Mouse (Mus musculus) large intestine, adult 2 months (tissue): Measurements from ENCODE around the gene Kcnk1. TPM values are rescaled to one million over a fixed set of nuclear protein-coding genes. Genes with fewer than 3 reads are reported as not detected.
A peak's percentile ranks its signal among the peaks of the same experiment; 100 is the strongest.

Experiments
- DNase-seq: peaks from one replicate; pipeline ENCODE4 v3.0.0-alpha.2; 2012; ENCODE audit warnings: low read depth, low spot score
- WGBS: fragments of 180-500 bp; shearing (Covaris S2); methylation state at CpG from one replicate; pipeline ENCODE4 v1.1.7; 2018; 5-methylcytosine and 5-hydroxymethylcytosine counted together
- polyA plus RNA-seq: library from polyadenylated mRNA; depleted of rRNA; stranded (reverse); fragments of >200 nt; gene quantifications from 2 replicates; pipeline ENCODE4 v1.2.3, GENCODE M21; 2012; rRNA removed

Gene Kcnk1
- 58.0 and 59.0 TPM in 2 replicates for polyA plus RNA-seq

DNA sequence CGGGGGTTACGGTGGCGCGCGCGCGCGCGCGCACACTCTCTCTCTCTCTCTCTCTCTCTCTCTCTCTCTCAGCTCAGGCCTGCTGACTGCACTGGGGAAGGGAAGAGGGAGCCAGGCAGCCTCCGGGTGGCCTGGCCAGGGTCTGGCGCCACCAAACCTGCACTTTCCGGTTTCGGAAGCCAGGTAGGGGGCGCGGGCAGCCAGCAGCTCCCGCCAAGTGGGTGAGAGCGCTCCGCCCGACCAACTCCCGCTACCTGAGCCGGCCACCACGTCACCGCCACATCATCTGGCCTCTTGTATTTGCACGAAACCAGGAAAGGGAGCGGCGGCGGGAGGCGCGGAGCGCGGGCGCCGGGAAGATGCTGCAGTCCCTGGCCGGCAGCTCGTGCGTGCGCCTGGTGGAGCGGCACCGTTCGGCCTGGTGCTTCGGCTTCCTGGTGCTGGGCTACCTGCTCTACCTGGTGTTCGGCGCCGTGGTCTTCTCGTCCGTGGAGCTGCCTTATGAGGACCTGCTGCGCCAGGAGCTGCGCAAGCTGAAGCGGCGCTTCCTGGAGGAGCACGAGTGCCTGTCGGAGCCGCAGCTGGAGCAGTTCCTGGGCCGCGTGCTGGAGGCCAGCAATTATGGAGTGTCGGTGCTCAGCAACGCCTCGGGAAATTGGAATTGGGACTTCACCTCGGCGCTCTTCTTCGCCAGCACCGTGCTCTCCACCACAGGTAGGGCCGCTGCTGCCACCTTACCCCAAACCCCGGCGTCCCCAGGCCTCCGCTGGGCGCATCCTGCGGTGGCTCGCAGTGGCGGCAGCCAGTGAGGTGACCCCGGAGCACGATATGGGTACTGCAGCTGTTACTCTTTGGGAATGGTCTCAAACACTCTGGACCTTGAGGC, at the start of gene Kcnk1:
Gene Kcnk1 (plus strand): TSS at position 70 of the 886 bp plus-strand sequence.
- 1% methylated on average over 73 of the region's 73 CpGs for WGBS
- DNase-seq = no peak

DNA sequence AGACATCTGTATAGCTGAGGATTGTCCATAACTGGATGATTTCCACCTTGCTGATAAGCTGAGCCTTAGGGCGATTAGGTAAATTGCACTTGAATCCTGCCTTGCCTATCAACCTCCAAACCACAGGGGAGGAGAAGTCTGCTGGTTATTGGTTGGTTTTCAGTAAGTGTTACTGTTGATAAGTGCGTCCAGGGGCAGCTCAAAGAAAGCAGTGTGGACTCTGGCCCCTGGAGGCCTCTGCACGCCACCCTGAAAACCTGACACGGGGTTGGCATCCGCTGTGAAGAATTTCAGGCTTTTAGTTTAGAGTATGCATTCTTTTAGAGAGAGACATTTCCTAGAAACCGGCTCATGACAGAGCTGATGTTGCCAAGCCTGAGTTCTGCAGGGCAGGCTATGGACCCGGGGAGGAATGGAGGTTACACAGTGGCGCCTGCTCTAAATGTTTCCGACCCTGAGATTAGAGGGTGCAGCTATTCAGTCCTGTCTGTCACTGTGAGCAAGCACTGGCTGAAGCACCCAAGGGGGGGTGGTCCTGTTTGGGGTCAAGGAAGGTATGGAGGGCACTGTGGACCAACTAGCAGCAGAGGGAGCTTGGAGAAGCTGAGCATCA, 46.2 kb upstream of the Kcnk1 start:
- DNase-seq = no peak
- 41% methylated on average over 9 of the region's 9 CpGs for WGBS

DNA sequence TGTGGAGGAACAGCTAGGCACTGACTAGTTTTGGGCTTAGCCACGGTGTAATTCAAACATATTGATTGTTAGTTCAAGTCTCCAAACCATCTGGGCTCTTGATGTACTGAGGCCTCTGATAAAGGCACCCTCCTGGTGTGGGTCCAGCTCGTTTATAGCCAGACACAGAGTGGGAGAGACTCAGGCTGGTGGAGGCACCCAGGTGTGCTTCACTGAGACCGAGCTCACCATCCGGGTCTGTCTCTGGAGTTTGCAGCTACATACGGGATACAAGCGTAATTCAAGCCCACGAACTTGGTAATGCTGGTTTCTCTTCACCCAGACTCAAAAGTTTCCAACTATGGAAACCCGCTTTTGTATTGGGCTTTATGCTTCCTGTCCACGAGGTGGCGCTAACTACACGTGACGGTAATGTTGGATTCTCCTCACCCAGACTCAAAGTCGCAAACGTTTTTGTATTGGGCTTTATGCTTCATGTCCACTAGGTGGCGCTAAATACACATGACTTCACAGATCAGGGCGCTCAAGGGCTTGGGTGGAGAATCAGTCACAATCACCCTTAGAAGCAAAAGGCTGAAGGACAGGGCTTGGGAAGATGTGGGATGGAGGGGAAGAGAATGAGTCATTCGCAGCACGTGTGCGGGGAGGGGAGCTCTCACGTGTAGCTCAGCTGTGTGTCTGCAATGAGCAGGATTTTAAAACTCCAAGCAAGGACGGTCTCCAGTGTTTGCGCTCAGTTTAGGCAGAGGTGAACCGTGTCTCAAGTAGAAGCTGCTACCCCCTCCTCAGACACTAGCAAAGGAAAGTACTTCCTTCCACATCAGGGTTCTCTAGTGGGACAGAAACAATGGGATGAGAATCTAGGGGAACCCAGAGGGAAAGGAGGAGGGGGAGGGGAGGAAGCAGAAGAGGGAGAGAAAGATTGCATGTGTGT, 44.7 kb upstream of the Kcnk1 start:
- DNase-seq = peak; percentile 86
- 17% methylated on average over 23 of the region's 23 CpGs for WGBS

DNA sequence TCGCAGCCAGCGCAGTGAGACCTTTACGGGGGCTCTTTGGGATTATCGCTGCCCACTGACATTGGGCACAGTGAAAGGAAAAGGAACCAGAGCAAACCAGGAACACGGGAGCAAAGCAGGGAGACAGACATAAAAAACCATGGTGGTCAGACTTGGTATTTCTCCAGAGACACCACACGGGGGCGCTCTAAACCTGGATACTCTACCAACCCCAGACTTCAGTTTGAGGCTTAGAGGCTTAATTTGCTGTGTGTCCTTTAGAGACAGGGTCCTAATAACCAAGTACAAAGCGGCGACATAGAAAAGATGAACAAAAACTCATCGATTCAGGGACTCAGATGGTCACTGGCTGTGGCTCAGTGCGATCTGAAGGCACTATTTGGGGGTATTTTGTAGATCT, 39.3 kb upstream of the Kcnk1 start:
- WGBS = 12% methylated on average over 11 of the region's 11 CpGs

DNA sequence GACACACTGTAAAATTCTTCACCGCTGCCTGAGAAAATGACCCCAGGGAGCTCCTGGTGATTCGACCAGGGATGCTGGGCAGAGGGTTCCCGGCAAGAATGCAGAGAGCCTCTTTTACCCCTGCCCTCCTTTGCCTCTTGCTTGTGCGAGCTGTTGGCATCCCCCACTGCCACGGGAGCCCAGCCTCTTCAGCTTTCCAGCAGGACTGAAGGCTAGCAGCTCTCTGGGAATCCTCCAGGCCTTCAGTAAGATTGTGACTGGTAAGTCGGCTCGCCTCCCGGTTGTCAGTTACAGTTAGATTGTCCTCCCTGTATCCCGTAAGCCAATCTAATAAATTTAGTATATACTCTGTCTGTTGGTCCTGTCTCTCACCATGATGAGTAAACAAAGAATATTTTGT, 38.2 kb upstream of the Kcnk1 start:
- DNase-seq = no peak
- WGBS = 74% methylated on average over 9 of the region's 9 CpGs

More for the DNA sequence above, 39.3 kb upstream of the Kcnk1 start:
- DNase-seq = peak; percentile 13

DNA sequence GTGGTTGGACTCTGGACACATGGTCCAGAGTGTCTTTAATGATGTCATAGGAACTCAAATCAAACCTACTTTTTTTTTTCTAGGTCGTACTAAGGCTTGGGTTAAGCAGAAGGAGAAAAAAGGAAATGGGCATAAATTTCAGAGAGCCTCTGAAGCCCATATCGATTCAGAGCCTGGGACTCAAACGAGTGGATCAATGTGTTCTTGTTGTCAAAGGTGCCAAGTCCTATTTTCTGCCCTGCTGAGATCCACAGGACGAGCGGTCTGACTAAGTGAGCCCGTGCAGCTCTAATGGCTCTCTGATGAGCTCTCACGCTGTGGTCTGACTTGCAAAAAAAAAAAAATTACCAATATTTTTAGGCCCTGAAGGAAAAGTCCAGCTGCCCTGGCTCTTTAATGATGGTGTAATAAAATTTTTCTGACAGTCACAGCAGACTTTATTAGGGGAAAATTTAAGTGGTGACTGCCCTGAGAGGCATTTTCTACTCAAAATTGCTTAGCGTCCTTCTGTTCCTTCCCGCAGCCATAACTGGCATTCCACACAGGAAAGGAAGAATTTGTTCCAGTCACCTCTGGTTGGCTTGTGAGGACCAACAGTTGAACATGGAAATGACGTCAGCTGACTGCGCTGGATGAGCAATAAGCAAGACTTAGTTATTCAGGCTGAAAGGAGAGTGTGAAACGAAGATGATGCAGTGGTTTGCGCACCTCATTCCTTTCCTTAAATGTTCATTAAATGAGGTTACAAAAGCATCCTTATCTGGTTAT, 37.6 kb upstream of the Kcnk1 start:
- WGBS = 64% methylated on average over 13 of the region's 13 CpGs
- DNase-seq = no peak

DNA sequence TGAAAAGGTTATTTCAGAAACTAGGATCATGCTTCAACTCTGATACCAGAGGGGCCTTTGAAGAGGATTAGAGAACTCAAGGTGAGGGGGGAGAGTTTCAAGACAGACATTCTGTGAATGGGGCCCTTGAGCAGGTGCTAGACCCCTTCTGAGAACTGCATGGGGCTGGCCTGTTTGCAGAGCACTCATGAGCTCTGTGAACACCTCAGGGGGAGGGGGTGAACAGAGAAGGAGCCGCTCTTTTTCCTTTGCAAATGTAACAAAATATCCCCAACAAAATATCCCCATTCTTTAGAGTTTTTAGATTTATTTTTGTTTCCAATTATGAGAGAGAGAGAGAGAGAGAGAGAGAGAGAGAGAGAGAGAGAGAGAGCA, 37.0 kb upstream of the Kcnk1 start:
- 90% methylated on average over 1 of the region's 1 CpGs for WGBS
- DNase-seq = no peak

DNA sequence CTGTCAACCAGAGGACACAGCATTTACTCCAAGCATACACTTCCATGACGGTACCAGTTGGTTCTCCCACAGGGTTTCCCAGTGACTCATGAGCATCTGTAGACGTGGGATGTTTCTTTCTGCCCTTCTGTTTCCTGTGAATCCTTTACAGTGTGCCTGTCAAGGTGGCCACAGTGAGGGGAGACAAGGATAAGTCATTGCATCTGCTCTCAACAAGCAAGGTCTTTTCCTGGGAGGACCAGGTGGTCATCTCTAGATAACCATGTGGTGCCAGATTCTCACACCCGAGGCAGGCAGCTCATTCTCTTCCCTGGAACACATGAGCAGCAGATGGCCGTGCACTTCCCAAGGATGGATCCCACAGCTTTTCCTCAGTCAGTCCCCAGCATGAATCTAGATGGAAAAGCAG, 35.6 kb upstream of the Kcnk1 start:
- DNase-seq = no peak
- 55% methylated on average over 4 of the region's 4 CpGs for WGBS

DNA sequence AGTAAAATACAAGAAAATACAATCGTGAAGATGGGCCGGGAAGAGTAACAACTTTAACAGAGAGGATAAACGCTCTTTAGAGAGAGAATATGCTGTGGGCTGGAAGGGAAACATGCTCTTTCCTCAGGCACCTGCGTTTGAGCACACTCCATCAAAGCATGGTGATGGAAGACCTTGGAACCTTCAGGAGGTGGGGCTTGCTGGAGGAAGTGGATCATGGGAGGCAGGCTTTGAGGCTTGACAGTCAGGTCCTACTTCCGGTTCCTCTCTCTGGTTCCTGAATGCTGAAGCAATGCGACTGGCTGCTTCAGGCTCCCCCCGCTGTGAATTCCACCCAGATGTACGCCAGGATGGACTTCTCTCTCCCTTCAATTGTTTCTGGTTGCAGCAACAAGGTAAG, 34.9 kb upstream of the Kcnk1 start:
- WGBS = 76% methylated on average over 8 of the region's 8 CpGs
- no peak for DNase-seq

DNA sequence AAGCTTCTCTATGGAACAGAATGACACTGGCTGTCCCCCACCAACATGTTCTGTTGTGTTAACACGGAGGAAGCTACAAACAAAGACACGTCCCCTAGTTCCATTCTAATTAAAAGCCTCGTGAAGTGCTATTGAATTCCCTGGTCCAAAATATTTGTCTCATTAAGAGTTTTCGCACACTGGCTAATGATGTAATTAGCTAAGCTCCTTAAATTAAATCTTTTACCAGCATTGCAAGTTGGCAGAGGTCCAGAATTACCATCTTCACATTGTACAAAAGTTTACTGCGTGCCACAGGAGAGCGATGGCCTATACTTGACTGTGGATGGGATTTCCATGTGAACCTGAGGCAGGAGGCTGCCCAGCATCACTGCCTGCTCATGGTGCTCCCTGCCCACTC, 33.2 kb upstream of the Kcnk1 start:
- no peak for DNase-seq
- WGBS = 89% methylated on average over 6 of the region's 6 CpGs

DNA sequence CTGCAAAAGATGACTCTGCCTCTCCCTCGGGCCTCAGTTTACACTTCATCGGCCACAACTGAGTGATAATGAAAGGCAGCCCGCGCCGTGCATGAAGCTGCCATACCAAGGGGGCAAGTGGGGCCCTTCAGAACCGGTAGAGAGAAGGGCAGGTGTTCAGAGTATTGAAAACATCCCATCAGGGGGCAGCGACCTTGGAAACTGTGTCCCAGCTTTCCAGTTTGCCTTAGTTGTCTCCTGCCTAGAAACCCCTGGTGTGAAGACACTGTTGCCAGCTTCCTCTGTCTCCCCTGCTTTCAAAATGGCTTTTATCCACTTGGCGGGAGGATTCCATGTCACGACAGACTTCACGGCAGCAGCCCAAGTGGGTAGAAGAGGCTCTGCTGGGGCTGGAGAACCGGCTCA, 31.2 kb upstream of the Kcnk1 start:
- no peak for DNase-seq
- 7% methylated on average over 11 of the region's 11 CpGs for WGBS

DNA sequence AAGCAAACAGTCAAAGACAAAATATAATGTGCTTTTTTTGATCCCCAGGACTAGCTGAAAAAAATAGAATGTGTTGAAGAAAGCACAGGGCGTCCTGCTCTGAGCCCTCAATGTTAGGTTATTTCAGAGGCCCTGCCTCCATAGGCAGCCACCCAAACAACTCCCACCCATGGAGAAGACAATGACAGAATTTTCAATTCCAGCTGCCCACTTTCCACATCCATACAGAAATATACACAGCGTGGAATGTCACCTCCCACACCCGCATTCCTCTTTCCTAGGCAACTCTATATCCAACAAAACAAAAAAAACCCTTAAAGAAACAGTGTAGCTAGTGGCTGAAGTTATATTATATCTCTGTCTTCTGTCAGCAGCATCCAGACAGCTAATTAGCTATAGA, 23.6 kb upstream of the Kcnk1 start:
- 53% methylated on average over 3 of the region's 3 CpGs for WGBS

DNA sequence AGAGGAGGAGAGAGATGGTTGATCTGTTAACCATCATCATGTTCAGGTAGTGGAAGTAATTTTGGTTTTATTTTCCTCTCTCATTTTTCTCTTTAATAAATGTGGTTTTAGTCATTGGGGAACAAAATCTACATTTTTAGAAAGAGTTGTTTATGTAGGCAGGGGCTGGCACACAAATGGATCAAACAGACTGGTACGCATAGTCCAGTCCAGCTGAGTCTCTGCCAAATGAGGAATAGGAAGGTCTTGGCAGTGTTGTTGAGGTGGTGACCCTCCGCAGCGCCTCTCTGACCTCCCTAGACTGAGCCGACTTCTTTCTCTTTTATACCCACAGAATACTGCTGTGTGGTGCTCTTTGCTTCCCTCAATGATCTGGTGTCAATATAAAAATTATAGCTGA, 19.0 kb upstream of the Kcnk1 start:
- no peak for DNase-seq
- WGBS = 79% methylated on average over 4 of the region's 4 CpGs

More for the DNA sequence above, 23.6 kb upstream of the Kcnk1 start:
- no peak for DNase-seq

DNA sequence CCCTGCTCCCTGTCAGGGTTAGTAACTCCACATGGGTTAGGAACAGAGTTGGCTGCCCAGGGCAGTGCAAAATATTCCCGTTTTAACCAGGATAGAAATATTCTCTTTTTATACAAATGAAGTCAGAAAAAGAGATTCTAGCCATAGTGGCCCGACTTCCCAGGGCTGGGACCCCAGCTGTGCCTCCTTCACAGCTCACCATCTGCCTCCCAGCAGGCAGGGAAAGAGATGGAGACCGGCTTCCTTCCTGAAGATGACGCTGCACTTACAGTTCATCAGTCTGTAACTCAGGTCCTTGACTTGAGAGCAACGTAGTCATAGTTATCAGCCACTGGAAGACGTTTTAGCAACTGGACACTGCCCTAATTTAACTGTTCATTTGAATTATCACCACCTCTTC, 14.1 kb upstream of the Kcnk1 start:
- WGBS = 43% methylated on average over 6 of the region's 6 CpGs
- DNase-seq = no peak

DNA sequence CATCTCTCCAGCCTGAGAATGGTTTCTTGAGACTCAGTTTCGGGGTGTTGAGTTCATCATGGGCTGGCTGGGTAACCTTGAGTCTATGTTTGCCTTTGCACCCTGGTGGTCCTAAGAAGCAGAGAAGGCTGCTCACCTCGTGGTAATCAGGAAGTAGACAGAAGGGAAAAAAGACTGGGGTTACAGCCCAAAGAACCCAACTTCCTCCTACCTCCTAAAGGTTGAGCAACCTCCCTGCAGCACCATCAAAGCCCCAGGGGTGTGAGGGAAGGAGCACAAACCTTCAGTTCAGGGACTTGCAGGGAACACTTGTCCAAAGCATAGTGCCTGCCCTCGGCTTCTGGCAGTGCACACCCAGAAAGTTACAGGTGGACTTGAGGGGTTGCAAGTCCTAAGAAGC, 11.5 kb upstream of the Kcnk1 start:
- 48% methylated on average over 3 of the region's 3 CpGs for WGBS
- no peak for DNase-seq

DNA sequence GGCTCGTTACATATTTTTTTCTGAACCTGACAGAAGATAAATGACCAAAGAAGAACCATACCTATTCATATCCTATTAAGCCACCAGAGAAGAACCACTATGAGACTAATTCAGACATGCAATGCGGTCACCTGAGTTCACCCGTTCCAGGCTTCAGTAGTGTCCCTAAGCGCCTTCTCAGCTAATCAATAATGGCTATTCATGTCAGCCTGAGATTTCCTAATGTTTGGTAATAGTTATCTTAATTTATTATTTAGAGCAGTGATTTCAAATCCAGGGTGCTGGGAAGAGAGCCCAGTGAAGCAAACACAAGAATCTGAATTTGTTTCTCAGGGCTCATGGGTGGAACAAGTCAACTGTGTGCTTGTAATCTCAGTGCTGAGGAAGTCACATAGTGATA, 10.8 kb upstream of the Kcnk1 start:
- no peak for DNase-seq
- 91% methylated on average over 4 of the region's 4 CpGs for WGBS

DNA sequence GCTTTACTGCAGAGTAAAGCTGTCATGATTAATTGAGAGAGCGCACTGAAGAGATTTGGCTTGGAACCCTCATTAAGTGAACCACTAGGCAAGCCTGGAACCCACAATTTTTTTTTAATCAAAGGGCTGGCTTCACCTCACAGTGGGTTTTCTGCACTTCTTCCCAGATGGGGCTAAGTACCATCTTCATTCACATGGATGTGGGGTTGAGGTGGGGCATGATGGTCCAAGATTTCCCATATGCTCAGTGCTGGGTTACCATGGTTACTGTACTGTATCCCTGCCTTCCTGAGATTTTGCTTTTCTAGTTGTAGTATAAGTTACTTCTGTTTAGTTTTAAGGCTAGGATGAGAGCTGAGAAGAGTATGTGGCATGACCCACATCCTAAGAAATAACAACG, 9.6 kb upstream of the Kcnk1 start:
- 96% methylated on average over 2 of the region's 2 CpGs for WGBS

DNA sequence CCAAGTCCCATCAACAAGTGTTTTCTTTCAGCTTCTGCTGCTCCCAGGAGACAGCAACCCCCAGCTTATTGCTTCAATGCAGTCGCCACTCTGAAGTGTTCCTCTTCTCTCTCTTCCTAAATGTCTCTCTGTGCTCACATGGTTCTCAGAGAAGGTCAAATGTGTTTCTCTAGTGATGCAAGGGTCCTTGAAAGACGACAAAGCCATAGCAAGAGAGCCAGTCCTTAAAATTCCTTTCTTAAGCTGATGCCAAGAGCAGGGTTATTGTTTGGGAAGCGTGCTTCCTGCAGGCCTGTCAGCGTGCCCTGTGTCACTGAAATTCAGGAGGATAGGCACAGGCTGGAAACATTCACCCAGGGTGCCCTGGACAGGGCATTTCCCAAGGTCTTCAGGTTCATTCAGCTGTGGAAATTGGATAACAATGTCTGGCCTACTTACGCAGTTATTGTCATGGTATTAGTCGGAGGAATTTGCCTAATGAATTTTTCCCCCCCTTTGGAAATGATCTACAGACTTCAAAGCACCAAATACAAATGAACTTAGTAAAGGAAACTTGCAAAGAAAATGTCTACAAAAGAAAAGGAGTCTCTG, 7.9 kb upstream of the Kcnk1 start:
- no peak for DNase-seq
- 69% methylated on average over 6 of the region's 6 CpGs for WGBS

More for the DNA sequence above, 9.6 kb upstream of the Kcnk1 start:
- no peak for DNase-seq

DNA sequence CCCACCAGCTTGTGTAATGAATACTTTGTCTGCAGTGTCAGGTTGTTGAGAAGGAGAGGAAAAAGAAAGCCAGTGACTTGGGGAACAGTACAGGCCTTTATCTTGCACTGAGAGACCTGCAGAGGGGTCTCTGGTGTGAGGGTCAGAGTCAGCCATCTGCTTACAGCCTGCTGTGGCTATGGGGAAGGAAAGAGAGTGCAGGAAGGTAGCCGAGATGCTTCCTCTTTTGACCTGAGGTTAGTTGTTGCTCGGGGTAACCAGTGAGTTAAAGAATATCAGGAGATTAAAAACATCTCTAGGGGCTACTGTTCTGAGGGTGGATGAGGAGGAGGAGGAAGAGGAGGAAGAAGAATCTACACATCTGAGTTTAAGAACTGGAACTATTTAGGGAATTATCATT, 7.0 kb upstream of the Kcnk1 start:
- 46% methylated on average over 2 of the region's 2 CpGs for WGBS
- no peak for DNase-seq
